Mouse (Mus musculus) urinary bladder, postnatal 25 days (tissue): ENCODE results near the gene Nxpe5.

Source experiments
- DNase-seq: peaks from one replicate; pipeline ENCODE4 v3.0.0; 2022; ENCODE audit warnings: low spot score

The Nxpe5 gene

GRCm38 (mm10) chr5:138277994-138278393 is 52.3 kb downstream of the Nxpe5 start:
- DNase-seq, result no peak

- DNase-seq, result peak; percentile 67
Measured at GRCm38 (mm10) chr5:138279585-138280424, 54.1 kb downstream of the Nxpe5 start, which contains the start of the genes Gm43720, Gpc2 and Stag3. Gene Gm43720, minus strand, starts transcription at chr5:138279958. Gene Gpc2, minus strand, starts transcription at chr5:138280005. Gene Stag3, plus strand, starts transcription at chr5:138280240.

GRCm38 (mm10) chr5:138280425-138280768 is 54.7 kb downstream of the Nxpe5 start:
- DNase-seq, result no peak

- DNase-seq, result no peak
Measured at GRCm38 (mm10) chr5:138280829-138281228, 55.1 kb downstream of the Nxpe5 start.

- no peak for DNase-seq
Measured at GRCm38 (mm10) chr5:138281798-138282197, 56.1 kb downstream of the Nxpe5 start.

GRCm38 (mm10) chr5:138283540-138283939 is 57.8 kb downstream of the Nxpe5 start:
- DNase-seq, result no peak

- no peak for DNase-seq
Measured at GRCm38 (mm10) chr5:138287861-138288260, 62.2 kb downstream of the Nxpe5 start.

GRCm38 (mm10) chr5:138291638-138292037 is 65.9 kb downstream of the Nxpe5 start:
- DNase-seq, result no peak

GRCm38 (mm10) chr5:138294158-138294557 is 68.5 kb downstream of the Nxpe5 start:
- DNase-seq, result no peak

GRCm38 (mm10) chr5:138299613-138300012 is 73.9 kb downstream of the Nxpe5 start:
- DNase-seq, result no peak
